ENCODE assay signal across 36 mouse cellular contexts in genomic region chr13:30609784-30610183, GRCm38 (mm10). TPM values are rescaled to one million over a fixed set of nuclear protein-coding genes. Genes with fewer than 3 reads are reported as not detected.
DNase-seq lines count a peak whose midpoint lies in the region; ATAC-seq and TF ChIP-seq lines count a peak whose summit lies in the region.
"Had no signal": no experiment of that assay in that cellular context is flagged by ENCODE, and none has a peak within 500 bp of the region (broad histone marks: within the 10 kb centered on the region; RNA-seq: fewer than 3 reads in every experiment).

No protein-coding gene starts in this region.

- TF ChIP-seq CTCF in CH12.LX (conservative IDR thresholded peaks at IDR 0.05 in 1 of 2, IDR thresholded peaks at IDR 0.05 in 1 of 2; ENCODE audit: low read depth in 2 of 2, low read length in 2 of 2), result no peak
- no peak for TF ChIP-seq CTCF in forebrain, postnatal 0 days (IDR thresholded peaks at IDR 0.05; ENCODE audit: low read depth)

- TF ChIP-seq RAD21 in CH12.LX (IDR thresholded peaks at IDR 0.05; ENCODE audit: low read depth, low read length), result no peak

- H3K27ac ChIP-seq in heart, embryonic 11.5 days (ENCODE audit: low read depth, low read length), result no peak overlapping the region
- no peak overlapping the region for H3K27ac ChIP-seq in CH12.LX (ENCODE audit: insufficient read depth, low read depth)
- no peak overlapping the region for H3K27ac ChIP-seq in forebrain, postnatal 0 days (ENCODE audit: low read depth, low read length)
- H3K27ac ChIP-seq: embryonic facial prominence, embryonic 13.5 days; forebrain, embryonic 10.5 days; forebrain, embryonic 15.5 days; gastrocnemius, adult 2 months; intestine, embryonic 15.5 days; left cerebral cortex, adult 2 months; limb, embryonic 12.5 days; liver, embryonic 15.5 days; macrophage; midbrain, embryonic 10.5 days; midbrain, embryonic 15.5 days; neural tube, embryonic 13.5 days had no signal

- TF ChIP-seq EP300 in CH12.LX (IDR thresholded peaks at IDR 0.05; ENCODE audit: low read length), result no peak

- 73% methylated on average over 3 of the region's 3 CpGs for WGBS in heart, embryonic 11.5 days (ENCODE audit: insufficient replicate concordance)
- WGBS in forebrain, postnatal 0 days, result 72% methylated on average over 3 of the region's 3 CpGs

- no peak overlapping the region for H3K9ac ChIP-seq in heart, embryonic 11.5 days (ENCODE audit: low read depth, low read length)
- no peak overlapping the region for H3K9ac ChIP-seq in CH12.LX (ENCODE audit: insufficient read depth, low read depth)
- no peak overlapping the region for H3K9ac ChIP-seq in forebrain, postnatal 0 days
- H3K9ac ChIP-seq: embryonic facial prominence, embryonic 13.5 days; forebrain, embryonic 15.5 days; intestine, embryonic 15.5 days; limb, embryonic 12.5 days; liver, embryonic 15.5 days; lung, embryonic 14.5 days; midbrain, embryonic 15.5 days; neural tube, embryonic 13.5 days had no signal

- DNase-seq in heart, adult 11 months, result peak; percentile 43
- no peak for DNase-seq in CH12.LX (ENCODE audit: extremely low read depth)
- DNase-seq in natural killer cell, adult 2 months (ENCODE audit: low spot score in 2 of 2), result peak; percentile 54 to 68
- no peak for DNase-seq in testis, postnatal 10 days (ENCODE audit: low spot score)
- no peak for DNase-seq in forebrain, postnatal 0 days
- DNase-seq in ovary, adult 18-20 months (ENCODE audit: low spot score), result no peak
- DNase-seq: adrenal gland, adult 2 months; adrenal gland, postnatal 36 days; cerebellum, adult 2 months; cerebellum, postnatal 25 days; embryo, embryonic 11 days; gastrocnemius, adult 2 months; gastrocnemius, postnatal 36 days; heart, postnatal 14 days; kidney, adult 9 months; kidney, postnatal 10 days; layer of hippocampus, adult 9-11 months; lung, embryonic 14.5 days; retina, postnatal 1 day; right cerebral cortex, postnatal 14 days; thymus, adult 18-20 months; thymus, postnatal 36 days had no signal

- no peak overlapping the region for H3K4me2 ChIP-seq in heart, embryonic 11.5 days
- H3K4me2 ChIP-seq in CH12.LX (ENCODE audit: insufficient read depth, low read depth, poor library complexity, severe bottlenecking), result no peak overlapping the region
- H3K4me2 ChIP-seq in forebrain, postnatal 0 days (ENCODE audit: low read depth), result no peak overlapping the region
- H3K4me2 ChIP-seq: embryonic facial prominence, embryonic 13.5 days; forebrain, embryonic 15.5 days; intestine, embryonic 15.5 days; limb, embryonic 12.5 days; liver, embryonic 15.5 days; lung, embryonic 14.5 days; midbrain, embryonic 15.5 days; neural tube, embryonic 13.5 days had no signal

- no peaks in the 10 kb centered on the region for H3K36me3 ChIP-seq in heart, embryonic 11.5 days (ENCODE audit: control insufficient read depth, insufficient read depth, low read length)
- no peaks in the 10 kb centered on the region for H3K36me3 ChIP-seq in CH12.LX (replicated peaks in 1 of 2; ENCODE audit: control insufficient read depth in 1 of 2, insufficient read depth in 1 of 2, low read length in 1 of 2)
- H3K36me3 ChIP-seq in forebrain, postnatal 0 days (ENCODE audit: insufficient read depth), result no peaks in the 10 kb centered on the region
- H3K36me3 ChIP-seq: embryonic facial prominence, embryonic 13.5 days; forebrain, embryonic 10.5 days; forebrain, embryonic 15.5 days; intestine, embryonic 15.5 days; limb, embryonic 12.5 days; liver, embryonic 15.5 days; midbrain, embryonic 10.5 days; midbrain, embryonic 15.5 days; neural tube, embryonic 13.5 days had no signal

- H3K27me3 ChIP-seq in heart, embryonic 11.5 days (ENCODE audit: control insufficient read depth, insufficient read depth, low read length), result no peaks in the 10 kb centered on the region
- no peaks in the 10 kb centered on the region for H3K27me3 ChIP-seq in CH12.LX (replicated peaks)
- no peaks in the 10 kb centered on the region for H3K27me3 ChIP-seq in forebrain, postnatal 0 days (ENCODE audit: insufficient read depth, low read length)
- H3K27me3 ChIP-seq: embryonic facial prominence, embryonic 13.5 days; forebrain, embryonic 15.5 days; intestine, embryonic 15.5 days; limb, embryonic 12.5 days; liver, embryonic 15.5 days; midbrain, embryonic 15.5 days; neural tube, embryonic 13.5 days had no signal

- H3K4me3 ChIP-seq in heart, embryonic 11.5 days (ENCODE audit: low read depth, low read length), result no peak overlapping the region
- no peak overlapping the region for H3K4me3 ChIP-seq in CH12.LX (replicated peaks in 1 of 3; ENCODE audit: low read depth in 2 of 3, low read length in 2 of 3, poor library complexity in 1 of 3)
- no peak overlapping the region for H3K4me3 ChIP-seq in forebrain, postnatal 0 days (ENCODE audit: low read depth, low read length)
- H3K4me3 ChIP-seq: embryonic facial prominence, embryonic 13.5 days; forebrain, embryonic 10.5 days; forebrain, embryonic 15.5 days; gastrocnemius, adult 2 months; intestine, embryonic 15.5 days; left cerebral cortex, adult 2 months; limb, embryonic 12.5 days; liver, embryonic 15.5 days; midbrain, embryonic 10.5 days; midbrain, embryonic 15.5 days; neural tube, embryonic 13.5 days had no signal

- H3K9me3 ChIP-seq in heart, embryonic 11.5 days (replicated peaks; ENCODE audit: control insufficient read depth, low read length), result no peaks in the 10 kb centered on the region
- H3K9me3 ChIP-seq in CH12.LX (replicated peaks; ENCODE audit: low read length), result no peaks in the 10 kb centered on the region
- no peaks in the 10 kb centered on the region for H3K9me3 ChIP-seq in forebrain, postnatal 0 days (ENCODE audit: low read length)
- H3K9me3 ChIP-seq: embryonic facial prominence, embryonic 13.5 days; forebrain, embryonic 10.5 days; forebrain, embryonic 15.5 days; intestine, embryonic 15.5 days; limb, embryonic 12.5 days; liver, embryonic 15.5 days; midbrain, embryonic 10.5 days; midbrain, embryonic 15.5 days; neural tube, embryonic 13.5 days had no signal

- no peak for TF ChIP-seq POLR2A in CH12.LX (IDR thresholded peaks at IDR 0.05; ENCODE audit: low read depth, low read length)

- dilution Hi-C loops in CH12.LX (cut with MboI; ENCODE audit: extremely low pct_ligation_motif_present, extremely low pct_unique_long_range_greater_than_20kb, low sequenced_read_pairs), result no loop called here

- no peaks in the 10 kb centered on the region for H3K79me2 ChIP-seq in CH12.LX (replicated peaks; ENCODE audit: control insufficient read depth, extremely low read depth, insufficient read depth, poor library complexity, severe bottlenecking)

- ATAC-seq in heart, embryonic 11.5 days (replicated peaks; ENCODE audit: insufficient number of reproducible peaks, low FRiP score, low TSS enrichment), result no peak
- ATAC-seq in hematopoietic stem cell, adult 5-6 weeks (replicated peaks in 1 of 2; ENCODE audit: insufficient read depth in 1 of 2, low FRiP score in 2 of 2, low TSS enrichment in 1 of 2, low read depth in 1 of 2, poor library complexity in 2 of 2, severe bottlenecking in 2 of 2), result peak; percentile 38 to 60
- ATAC-seq in forebrain, postnatal 0 days, result no peak
- ATAC-seq: forebrain, embryonic 15.5 days; hindbrain, embryonic 16.5 days; intestine, embryonic 15.5 days; midbrain, embryonic 15.5 days had no signal

- no peaks in the 10 kb centered on the region for H3K4me1 ChIP-seq in heart, embryonic 11.5 days (ENCODE audit: control insufficient read depth, insufficient read depth, low read length)
- H3K4me1 ChIP-seq in CH12.LX (ENCODE audit: control insufficient read depth in 1 of 2, insufficient read depth in 2 of 2), result peaks cover 30 to 53% of the 10 kb centered on the region in 2 experiments
- no peaks in the 10 kb centered on the region for H3K4me1 ChIP-seq in forebrain, postnatal 0 days (ENCODE audit: insufficient read depth)
- H3K4me1 ChIP-seq: embryonic facial prominence, embryonic 13.5 days; forebrain, embryonic 10.5 days; forebrain, embryonic 15.5 days; intestine, embryonic 15.5 days; limb, embryonic 12.5 days; liver, embryonic 15.5 days; midbrain, embryonic 10.5 days; midbrain, embryonic 15.5 days; neural tube, embryonic 13.5 days had no signal

- in situ Hi-C loops in CH12.LX (cut with MboI; ENCODE audit: low pct_ligation_motif_present, low pct_unique_long_range_greater_than_20kb, low sequenced_read_pairs), result loop anchor here (10.0 kb wide), 2 partner anchors 105 to 145 kb away; no protein-coding TSS in a partner anchor

TF ChIP-seq in CH12.LX, 34 proteins besides CTCF, POLR2A, EP300 and RAD21:
- TF ChIP-seq NELFE (IDR thresholded peaks at IDR 0.05; ENCODE audit: low read depth, low read length) (no peak), SIN3A (IDR thresholded peaks at IDR 0.05; ENCODE audit: low read length) (no peak), IRF4 (IDR thresholded peaks at IDR 0.05; ENCODE audit: low read depth, low read length) (peak; percentile 25; the same call in 1 of the 2 replicates), JUN (IDR thresholded peaks at IDR 0.05; ENCODE audit: insufficient read depth, low read depth, low read length) (peak; percentile 44), MAZ (IDR thresholded peaks at IDR 0.05; ENCODE audit: low read depth, low read length) (no peak), JUND (conservative IDR thresholded peaks at IDR 0.05; ENCODE audit: low read depth, low read length) (peak; percentile 44; the same call in 1 of the 2 replicates), ETS1 (conservative IDR thresholded peaks at IDR 0.05; ENCODE audit: low read depth, low read length) (no peak), TCF12 (IDR thresholded peaks at IDR 0.05; ENCODE audit: low read depth, low read length) (0 out of 2 replicates have a peak, but pooled peaks have one; percentile 4), MAX (IDR thresholded peaks at IDR 0.05; ENCODE audit: low read length) (no peak), ZMIZ1 (IDR thresholded peaks at IDR 0.05; ENCODE audit: low read depth, low read length) (no peak), E2F4 (IDR thresholded peaks at IDR 0.05; ENCODE audit: insufficient replicate concordance, low read depth, low read length) (no peak), CHD1 (IDR thresholded peaks at IDR 0.05; ENCODE audit: low read depth, low read length) (no peak), ELF1 (IDR thresholded peaks at IDR 0.05; ENCODE audit: low read depth, low read length) (no peak)

RNA-seq across cellular contexts. Expression of gene Dusp22, which starts 50.0 kb away (rescaled TPM):
- polyA plus RNA-seq in heart, embryonic 11.5 days (2014; fragmentation: Nextera tagmentation; extraction: Ambion mirVana), result 21.8 and 23.2 TPM in 2 replicates
- total RNA-seq in CH12.LX (2012; rRNA removed), result 22.5 and 25.5 TPM in 2 replicates
- 28.7 and 29.8 TPM in 2 replicates for total RNA-seq in CH12.LX (2014; rRNA removed)
- polyA plus RNA-seq in CH12.LX (2012; ENCODE audit: insufficient read length, low read depth), result 18.0 and 18.5 TPM in 2 replicates
- 5.1 and 10.2 TPM in 2 replicates for total RNA-seq in hematopoietic stem cell, adult 5-6 weeks (2017)
- total RNA-seq in forebrain, postnatal 0 days (2014; rRNA removed), result 18.6 and 19.8 TPM in 2 replicates
- polyA plus RNA-seq in forebrain, postnatal 0 days (2015; fragmentation: Nextera tagmentation; extraction: Ambion mirVana), result 19.0 and 22.0 TPM in 2 replicates

Comparison
In these comparisons a context has a peak if more than half of its experiments do, and no peak if none do; other contexts are left out.
1. DNase-seq: peak in heart, adult 11 months (single experiment) and natural killer cell, adult 2 months (2 of 2); none in CH12.LX (single experiment), testis, postnatal 10 days (single experiment), forebrain, postnatal 0 days (single experiment) and ovary, adult 18-20 months (single experiment).
2. ATAC-seq: peak in hematopoietic stem cell, adult 5-6 weeks (2 of 2); none in heart, embryonic 11.5 days (single experiment) and forebrain, postnatal 0 days (single experiment).